Mouse (Mus musculus) olfactory bulb, adult 2 months (tissue): ENCODE measurements at regions not wholly inside any gene's neighbourhood (a gene's known extent, or its start where the extent isn't known, plus 50 kb on each side); places are given as distances from the start of the nearest gene placed in this dataset.

Experiments used
- H3K27ac ChIP-seq: fragments of 200-500 bp; 2 replicates; pipeline ENCODE4 v1.5.1; 2012; ENCODE audit warnings: low read depth, low read length; ENCODE audit not compliant: insufficient read depth
- H3K4me1 ChIP-seq: fragments of 200-500 bp; 2 replicates; pipeline ENCODE4 v1.6.1; 2012; ENCODE audit warnings: low read length; ENCODE audit not compliant: control insufficient read depth, insufficient read depth
- H3K4me3 ChIP-seq: fragments of 200-500 bp; 2 replicates; pipeline ENCODE4 v1.5.1; 2012; ENCODE audit warnings: mild to moderate bottlenecking, low read depth, low read length, moderate library complexity; ENCODE audit not compliant: insufficient read depth
- CTCF ChIP-seq: fragments of 200-500 bp; IDR thresholded peaks from 2 replicates; pipeline ENCODE4 v1.5.1; 2012; ENCODE audit warnings: low read depth, mild to moderate bottlenecking, low read length, moderate library complexity; ENCODE audit not compliant: insufficient read depth
- POLR2A ChIP-seq: fragments of 200-500 bp; IDR thresholded peaks from 2 replicates; pipeline ENCODE4 v1.6.1; 2012; ENCODE audit warnings: mild to moderate bottlenecking, low read depth, low read length, moderate library complexity; ENCODE audit not compliant: insufficient read depth
- WGBS: fragments of 180-500 bp; shearing (Covaris S2); methylation state at CpG from one replicate; pipeline ENCODE4 v1.1.7; 2018; 5-methylcytosine and 5-hydroxymethylcytosine counted together

DNA sequence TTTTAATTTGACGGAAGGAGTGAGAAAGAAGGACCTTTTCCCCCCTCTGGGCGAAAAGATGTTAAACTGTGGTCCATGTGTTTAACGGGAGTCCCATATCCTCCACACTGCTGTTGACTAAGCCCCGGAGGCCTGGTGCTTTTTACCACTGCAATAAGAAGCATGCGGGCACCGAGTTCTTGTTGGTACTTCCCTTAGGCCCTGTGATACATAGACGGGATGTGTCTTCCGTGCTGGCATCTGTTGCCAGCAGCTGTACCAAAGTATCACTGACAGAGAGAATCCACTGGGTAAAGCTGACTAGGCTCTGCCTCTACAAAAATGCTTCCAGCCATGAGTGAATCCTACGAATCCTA is 232.9 kb downstream of the Zfp36l1 start:
- H3K4me1 ChIP-seq = peaks cover 8% of the 10 kb centered on the region; the same call in 1 of the 2 replicates
- no peak overlapping the region for H3K27ac ChIP-seq
- H3K4me3 ChIP-seq = no peak overlapping the region
- TF ChIP-seq POLR2A = no peak
- no peak for TF ChIP-seq CTCF
- WGBS = 55% methylated on average over 9 of the region's 9 CpGs

DNA sequence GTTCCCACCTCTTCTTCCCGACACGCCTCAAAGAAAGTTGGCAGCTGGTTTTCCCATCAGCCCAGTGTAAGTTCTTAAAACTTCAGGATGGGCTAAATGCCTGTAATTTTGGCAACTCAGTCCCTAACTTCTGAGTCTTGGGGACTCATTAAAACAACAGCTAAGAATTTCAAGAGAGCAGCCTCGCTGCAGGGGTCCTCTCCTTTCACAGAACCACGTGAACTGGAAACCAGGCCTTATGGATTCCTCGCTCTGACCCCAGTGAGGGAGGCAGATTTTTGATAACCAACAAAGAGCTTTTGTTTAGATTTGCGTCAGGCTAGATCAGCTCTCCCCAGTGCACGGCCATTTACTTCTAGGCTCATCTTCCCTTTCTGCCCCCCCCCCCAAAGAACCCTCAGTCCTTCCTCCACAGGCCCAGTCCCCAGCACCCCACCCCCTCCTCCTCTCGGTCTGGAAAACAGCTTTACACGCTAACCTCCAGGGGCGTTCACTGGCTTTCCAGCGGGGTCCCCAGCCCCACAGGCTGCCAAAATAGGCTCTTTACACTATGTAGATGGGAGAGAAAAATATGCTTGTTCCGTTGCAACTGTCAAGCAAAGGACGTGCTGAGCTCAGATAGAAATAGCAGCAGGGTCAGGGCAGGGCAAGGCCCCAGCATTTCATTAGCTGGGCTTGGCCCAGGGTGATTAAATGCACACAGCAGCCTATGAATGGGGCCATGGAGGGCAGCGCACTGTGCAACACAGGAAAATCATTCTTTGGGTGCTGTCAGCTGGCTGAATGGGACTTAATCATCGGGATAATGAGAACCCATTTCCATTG is 233.5 kb downstream of the Zfp36l1 start:
- 58% methylated on average over 15 of the region's 15 CpGs for WGBS
- H3K4me1 ChIP-seq = peaks cover 8% of the 10 kb centered on the region; the same call in 1 of the 2 replicates
- H3K27ac ChIP-seq = no peak overlapping the region
- TF ChIP-seq POLR2A = no peak
- TF ChIP-seq CTCF = no peak
- H3K4me3 ChIP-seq = no peak overlapping the region

DNA sequence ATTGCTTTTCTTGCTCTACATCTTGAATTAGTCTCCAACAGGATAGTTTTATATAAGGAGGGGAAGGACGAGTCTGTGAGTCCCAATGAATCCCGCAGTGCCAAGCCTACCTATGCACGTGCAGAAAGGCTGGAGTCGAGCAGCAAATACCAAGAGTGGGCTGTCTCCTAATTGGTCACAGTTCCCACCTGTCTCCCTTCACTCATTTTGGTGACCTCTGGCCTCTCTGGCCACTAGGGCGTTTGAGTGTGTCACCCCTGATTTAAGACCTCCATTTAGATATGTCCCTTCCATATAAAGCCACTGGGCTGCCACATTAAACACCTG is 234.1 kb downstream of the Zfp36l1 start:
- H3K4me3 ChIP-seq = no peak overlapping the region
- H3K4me1 ChIP-seq = peaks cover 8% of the 10 kb centered on the region; the same call in 1 of the 2 replicates
- WGBS = 76% methylated on average over 5 of the region's 5 CpGs
- TF ChIP-seq POLR2A (no peak), CTCF (no peak)
- H3K27ac ChIP-seq = no peak overlapping the region

DNA sequence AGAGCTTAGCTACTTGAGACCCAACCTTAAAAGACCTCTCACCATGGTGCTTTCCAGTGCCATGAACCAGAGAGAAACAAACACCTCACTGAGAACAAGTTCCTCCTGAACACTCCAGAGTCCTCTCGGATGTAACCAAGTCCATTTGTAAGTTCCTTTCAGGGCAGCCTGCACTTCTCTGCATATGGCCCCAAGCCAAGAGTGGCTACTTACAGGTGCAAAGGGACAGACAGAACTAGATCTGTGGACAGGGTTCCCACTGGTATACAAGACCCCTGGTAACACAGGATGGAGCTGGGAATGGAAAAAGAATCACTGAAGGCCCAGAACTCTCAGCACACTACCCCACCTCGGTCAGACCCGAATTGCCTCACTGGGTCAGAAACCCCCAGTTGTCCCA is 234.7 kb downstream of the Zfp36l1 start:
- WGBS = 90% methylated on average over 3 of the region's 3 CpGs
- Histone ChIP-seq H3K27ac (no peak overlapping the region), H3K4me1 (peaks cover 8% of the 10 kb centered on the region; the same call in 1 of the 2 replicates), H3K4me3 (no peak overlapping the region)
- TF ChIP-seq POLR2A (no peak), CTCF (no peak)

DNA sequence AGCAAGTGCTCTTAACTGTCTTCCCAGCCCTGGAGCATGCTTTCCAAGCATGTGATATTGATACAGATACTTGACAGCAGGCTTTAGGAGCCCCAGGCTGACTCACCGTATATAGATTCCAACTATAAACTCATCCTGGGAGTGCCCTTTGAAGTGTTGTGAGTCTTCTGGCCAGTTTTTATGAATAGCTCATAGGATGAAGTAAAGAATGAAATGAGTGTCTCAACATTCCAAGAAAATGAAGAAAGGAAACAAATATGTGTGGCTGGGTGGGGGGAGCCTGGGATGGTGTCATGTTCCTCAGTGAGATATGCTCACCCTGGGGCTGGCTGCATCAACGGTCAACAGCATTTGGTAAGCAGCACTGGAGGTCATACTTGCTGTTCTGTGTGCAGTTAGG is 238.5 kb downstream of the Zfp36l1 start:
- TF ChIP-seq CTCF (no peak), POLR2A (no peak)
- Histone ChIP-seq H3K4me3 (no peak overlapping the region), H3K27ac (no peak overlapping the region), H3K4me1 (0 out of 2 replicates have a peak, but pooled peaks cover under 1% of the 10 kb centered on the region)
- 89% methylated on average over 2 of the region's 2 CpGs for WGBS

DNA sequence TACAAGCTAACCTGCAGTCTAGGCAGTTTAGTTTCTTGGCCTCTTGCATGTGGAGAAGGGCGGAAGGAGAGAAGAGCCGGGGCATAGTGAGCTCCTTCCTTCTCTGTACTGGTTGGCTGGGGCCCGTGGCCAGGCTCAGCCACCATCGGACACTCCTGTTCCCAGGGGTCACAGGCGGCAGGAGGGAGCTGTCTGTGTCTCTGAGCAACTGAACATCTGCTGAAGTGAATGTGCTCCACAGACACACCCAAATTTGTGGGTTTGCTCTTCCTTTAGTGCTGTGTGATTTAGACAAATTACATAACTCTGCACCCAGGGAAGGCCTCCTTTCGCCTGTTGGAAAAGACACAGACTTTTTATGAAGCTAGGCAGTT is 247.6 kb downstream of the Zfp36l1 start:
- no peak overlapping the region for H3K4me3 ChIP-seq
- WGBS = 65% methylated on average over 6 of the region's 6 CpGs
- TF ChIP-seq CTCF = no peak
- TF ChIP-seq POLR2A = no peak
- no peak overlapping the region for H3K27ac ChIP-seq
- peaks cover 10% of the 10 kb centered on the region for H3K4me1 ChIP-seq

DNA sequence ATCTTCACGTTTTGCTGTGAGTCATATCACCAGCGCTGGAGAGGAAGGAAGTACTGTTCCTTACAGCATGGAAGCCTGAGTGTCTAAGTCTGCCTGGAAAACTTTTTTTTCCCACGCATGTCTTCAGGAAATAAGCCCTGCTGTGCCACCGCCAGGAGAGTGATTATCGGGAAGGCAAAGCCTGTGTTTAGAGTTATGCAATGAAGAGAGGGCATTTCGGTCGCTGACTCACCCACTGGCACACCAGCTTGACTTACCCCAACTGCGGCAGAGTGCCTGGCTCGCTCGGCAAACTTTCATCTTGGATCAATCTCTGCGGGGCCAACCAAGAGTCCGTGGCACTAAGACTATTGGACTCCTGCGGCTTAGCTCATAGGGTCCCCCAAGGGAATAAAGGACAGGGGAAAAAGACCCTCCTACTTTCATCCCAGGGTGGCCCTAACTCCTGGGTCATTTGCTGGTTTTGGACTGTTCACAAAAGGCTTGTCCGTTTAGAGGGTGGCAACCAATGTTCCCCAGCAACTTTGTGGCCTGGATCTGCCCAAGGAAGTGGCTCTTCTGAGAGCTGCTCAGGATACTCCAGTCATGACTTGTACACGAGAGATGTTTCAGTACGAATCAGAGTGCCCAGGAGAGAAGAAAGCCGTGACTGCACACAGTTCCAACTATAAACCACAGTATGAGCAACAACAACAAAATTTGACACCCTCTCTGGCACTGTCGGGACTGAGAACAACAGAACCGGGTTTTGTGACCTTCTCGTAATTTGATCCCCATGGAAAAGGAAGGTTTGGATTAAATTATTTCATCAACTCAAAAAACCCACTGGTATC is 248.3 kb downstream of the Zfp36l1 start:
- no peak overlapping the region for H3K4me3 ChIP-seq
- peaks cover 10% of the 10 kb centered on the region for H3K4me1 ChIP-seq
- peak overlapping the region; percentile 24; the same call in 1 of the 2 replicates for H3K27ac ChIP-seq
- TF ChIP-seq POLR2A (no peak), CTCF (no peak)
- 50% methylated on average over 20 of the region's 20 CpGs for WGBS
